Mouse (Mus musculus): ENCODE measurements around the gene Rnase2b.
"Not testable (repeated sequence)": the region's sequence is repeated elsewhere in the genome, so short reads cannot be mapped to it uniquely, and the experiment has no call there.

Gene Rnase2b

GRCm38 (mm10) chr14:51161976-51162375 is at the start of gene Rnase2b:
TSS of gene Rnase2b (plus strand) at chr14:51162260.
- not testable (repeated sequence) for DNase-seq (ENCODE audit: extremely low read depth, low read depth)

GRCm38 (mm10) chr14:51113476-51113875 is 48.6 kb upstream of the Rnase2b start:
- no peak for DNase-seq (ENCODE audit: extremely low read depth, low read depth)

- DNase-seq (ENCODE audit: extremely low read depth, low read depth): no peak
Observed at GRCm38 (mm10) chr14:51113916-51114560, 48.0 kb upstream of the Rnase2b start, which contains the start of gene Eddm3b. TSS of gene Eddm3b (plus strand) at chr14:51114426.

- peak; percentile 96 for DNase-seq (ENCODE audit: extremely low read depth, low read depth)
Observed at GRCm38 (mm10) chr14:51125684-51126083, 36.4 kb upstream of the Rnase2b start.

- no peak for DNase-seq (ENCODE audit: extremely low read depth, low read depth)
Observed at GRCm38 (mm10) chr14:51127648-51128258, 34.3 kb upstream of the Rnase2b start.

GRCm38 (mm10) chr14:51128775-51129623 is 33.1 kb upstream of the Rnase2b start:
- DNase-seq (ENCODE audit: extremely low read depth, low read depth): peak; percentile 82

- DNase-seq (ENCODE audit: extremely low read depth, low read depth): no peak
Observed at GRCm38 (mm10) chr14:51129624-51129975, 32.5 kb upstream of the Rnase2b start.

- peak; percentile 97 for DNase-seq (ENCODE audit: extremely low read depth, low read depth)
Observed at GRCm38 (mm10) chr14:51130315-51130940, 31.6 kb upstream of the Rnase2b start.

GRCm38 (mm10) chr14:51131086-51131815 is 30.8 kb upstream of the Rnase2b start:
- DNase-seq (ENCODE audit: extremely low read depth, low read depth): no peak

GRCm38 (mm10) chr14:51132372-51132771 is 29.7 kb upstream of the Rnase2b start:
- DNase-seq (ENCODE audit: extremely low read depth, low read depth): peak; percentile 88

GRCm38 (mm10) chr14:51140342-51140741 is 21.7 kb upstream of the Rnase2b start:
- DNase-seq (ENCODE audit: extremely low read depth, low read depth): no peak

GRCm38 (mm10) chr14:51142119-51142518 is 19.9 kb upstream of the Rnase2b start:
- no peak for DNase-seq (ENCODE audit: extremely low read depth, low read depth)

GRCm38 (mm10) chr14:51142568-51142967 is 19.5 kb upstream of the Rnase2b start:
- no peak for DNase-seq (ENCODE audit: extremely low read depth, low read depth)

GRCm38 (mm10) chr14:51143287-51143686 is 18.8 kb upstream of the Rnase2b start:
- no peak for DNase-seq (ENCODE audit: extremely low read depth, low read depth)

- no peak for DNase-seq (ENCODE audit: extremely low read depth, low read depth)
Observed at GRCm38 (mm10) chr14:51143937-51144336, 18.1 kb upstream of the Rnase2b start.

- DNase-seq (ENCODE audit: extremely low read depth, low read depth): no peak
Observed at GRCm38 (mm10) chr14:51144451-51144850, 17.6 kb upstream of the Rnase2b start.

- DNase-seq (ENCODE audit: extremely low read depth, low read depth): no peak
Observed at GRCm38 (mm10) chr14:51145521-51145920, 16.5 kb upstream of the Rnase2b start.

GRCm38 (mm10) chr14:51146685-51147084 is 15.4 kb upstream of the Rnase2b start, which contains the start of gene Rnase1:
TSS of gene Rnase1 (minus strand) at chr14:51146785.
- DNase-seq (ENCODE audit: extremely low read depth, low read depth): no peak

GRCm38 (mm10) chr14:51148006-51148405 is 14.1 kb upstream of the Rnase2b start:
- no peak for DNase-seq (ENCODE audit: extremely low read depth, low read depth)

GRCm38 (mm10) chr14:51149164-51149563 is 12.9 kb upstream of the Rnase2b start:
- DNase-seq (ENCODE audit: extremely low read depth, low read depth): no peak

All from MEL-GATA-1-ER (cell line).